Mouse (Mus musculus) kidney, embryonic 15.5 days (tissue): ENCODE measurements around the gene Pkn1. TPM values are rescaled to one million over a fixed set of nuclear protein-coding genes. Genes with fewer than 3 reads are reported as not detected.

Experiments used
- ATAC-seq: fragments of 200-750 bp; cut with Nextera tagmentation; replicated peaks from 2 replicates; pipeline ENCODE4 v1.8.0; 2017; ENCODE audit warnings: moderate TSS enrichment; ENCODE audit not compliant: low FRiP score
- H3K27ac ChIP-seq: fragments of 300-500 bp; sonication (generic); 2 replicates; pipeline ENCODE4 v1.5.1; 2015; ENCODE audit warnings: mild to moderate bottlenecking, inconsistent platforms
- H3K27me3 ChIP-seq: fragments of 300-500 bp; sonication (generic); 2 replicates; pipeline ENCODE4 v1.6.1; 2015; ENCODE audit warnings: inconsistent platforms
- H3K36me3 ChIP-seq: fragments of 300-500 bp; sonication (generic); 2 replicates; pipeline ENCODE4 v1.6.1; 2015; ENCODE audit warnings: inconsistent platforms
- H3K4me1 ChIP-seq: fragments of 300-500 bp; sonication (generic); 2 replicates; pipeline ENCODE4 v1.6.1; 2015; ENCODE audit warnings: inconsistent platforms
- H3K4me2 ChIP-seq: fragments of 300-500 bp; sonication (generic); 2 replicates; pipeline ENCODE4 v1.6.1; 2015; ENCODE audit warnings: moderate library complexity, mild to moderate bottlenecking, inconsistent platforms
- H3K4me3 ChIP-seq: fragments of 300-500 bp; sonication (generic); replicated peaks from 2 replicates; pipeline ENCODE4 v1.5.1; 2015; ENCODE audit warnings: mild to moderate bottlenecking, inconsistent platforms
- H3K9ac ChIP-seq: fragments of 300-500 bp; sonication (generic); 2 replicates; pipeline ENCODE4 v1.6.1; 2015; ENCODE audit warnings: mild to moderate bottlenecking, inconsistent platforms
- H3K9me3 ChIP-seq: fragments of 300-500 bp; sonication (generic); replicated peaks from 2 replicates; pipeline ENCODE4 v1.6.1; 2016; ENCODE audit warnings: inconsistent platforms
- WGBS: fragments of 180-500 bp; shearing (Covaris S2); methylation state at CpG from one replicate; pipeline ENCODE4 v1.1.7; 2015; ENCODE audit warnings: mixed read lengths; 5-methylcytosine and 5-hydroxymethylcytosine counted together
- polyA plus RNA-seq: library from polyadenylated mRNA; unstranded; fragments of >200 nt; fragmentation: Nextera tagmentation; extraction: Ambion mirVana; gene quantifications from 2 replicates; pipeline ENCODE4 v1.2.1, GENCODE M21; 2015

Gene Pkn1
- polyA plus RNA-seq, 1 experiment from 2014 or later, result 34.6 TPM

- peak overlapping the region; percentile 89 for H3K27ac ChIP-seq
- no peaks in the 10 kb centered on the region for H3K9me3 ChIP-seq
- 0 out of 2 replicates have a peak, but pooled peaks have one; percentile 1 for ATAC-seq
- no peaks in the 10 kb centered on the region for H3K27me3 ChIP-seq
- 33% methylated on average over 19 of the region's 19 CpGs for WGBS
- H3K4me1 ChIP-seq, result peaks cover 66% of the 10 kb centered on the region
- H3K9ac ChIP-seq, result peak overlapping the region; percentile 86; the same call in 1 of the 2 replicates
- peak overlapping the region; percentile 74 for H3K4me3 ChIP-seq
- peak overlapping the region; percentile 76 for H3K4me2 ChIP-seq
- peaks cover 4% of the 10 kb centered on the region for H3K36me3 ChIP-seq
These were observed 1.4 kb downstream of the Pkn1 start for GRCm38 (mm10) chr8:83697374-83698220.

- H3K27ac ChIP-seq, result peak overlapping the region; percentile 42; the same call in 1 of the 2 replicates
- H3K4me1 ChIP-seq, result peaks cover 62% of the 10 kb centered on the region
- H3K9me3 ChIP-seq, result no peaks in the 10 kb centered on the region
- no peak for ATAC-seq
- H3K27me3 ChIP-seq, result no peaks in the 10 kb centered on the region
- 81% methylated on average over 8 of the region's 17 CpGs for WGBS
- no peak overlapping the region for H3K4me3 ChIP-seq
- no peak overlapping the region for H3K9ac ChIP-seq
- peaks cover 25% of the 10 kb centered on the region for H3K36me3 ChIP-seq
- no peak overlapping the region for H3K4me2 ChIP-seq
These were observed 3.5 kb downstream of the Pkn1 start for GRCm38 (mm10) chr8:83695351-83696106.

GRCm38 (mm10) chr8:83694369-83695160, 4.4 kb downstream of the Pkn1 start:
- Histone ChIP-seq H3K27me3 (no peaks in the 10 kb centered on the region), H3K4me2 (no peak overlapping the region), H3K27ac (peak overlapping the region; percentile 42), H3K4me1 (peaks cover 52% of the 10 kb centered on the region), H3K9me3 (no peaks in the 10 kb centered on the region), H3K4me3 (no peak overlapping the region), H3K9ac (no peak overlapping the region), H3K36me3 (peaks cover 35% of the 10 kb centered on the region)
- no peak for ATAC-seq
- WGBS, result 72% methylated on average over 11 of the region's 11 CpGs

GRCm38 (mm10) chr8:83693609-83694236, 5.3 kb downstream of the Pkn1 start:
- Histone ChIP-seq H3K27me3 (no peaks in the 10 kb centered on the region), H3K4me3 (no peak overlapping the region), H3K9me3 (no peaks in the 10 kb centered on the region), H3K27ac (peak overlapping the region; percentile 42; the same call in 1 of the 2 replicates), H3K4me1 (peaks cover 47% of the 10 kb centered on the region), H3K36me3 (peaks cover 41% of the 10 kb centered on the region), H3K4me2 (no peak overlapping the region), H3K9ac (no peak overlapping the region)
- WGBS, result 80% methylated on average over 10 of the region's 10 CpGs
- ATAC-seq, result no peak

GRCm38 (mm10) chr8:83689264-83689663, 9.7 kb downstream of the Pkn1 start:
- no peaks in the 10 kb centered on the region for H3K9me3 ChIP-seq
- H3K27ac ChIP-seq, result no peak overlapping the region
- no peak overlapping the region for H3K4me2 ChIP-seq
- no peak overlapping the region for H3K9ac ChIP-seq
- peaks cover 7% of the 10 kb centered on the region for H3K4me1 ChIP-seq
- 93% methylated on average over 6 of the region's 6 CpGs for WGBS
- H3K36me3 ChIP-seq, result peaks cover 76% of the 10 kb centered on the region
- no peaks in the 10 kb centered on the region for H3K27me3 ChIP-seq
- no peak for ATAC-seq
- no peak overlapping the region for H3K4me3 ChIP-seq

GRCm38 (mm10) chr8:83684517-83684916, 14.5 kb downstream of the Pkn1 start:
- Histone ChIP-seq H3K4me3 (no peak overlapping the region), H3K36me3 (peaks cover 80% of the 10 kb centered on the region), H3K9ac (no peak overlapping the region), H3K27me3 (no peaks in the 10 kb centered on the region), H3K4me2 (no peak overlapping the region), H3K27ac (no peak overlapping the region), H3K9me3 (no peaks in the 10 kb centered on the region), H3K4me1 (peaks cover 9% of the 10 kb centered on the region)
- 95% methylated on average over 9 of the region's 9 CpGs for WGBS
- no peak for ATAC-seq

GRCm38 (mm10) chr8:83681099-83681498, 17.9 kb downstream of the Pkn1 start:
- H3K27me3 ChIP-seq, result no peaks in the 10 kb centered on the region
- 12% methylated on average over 6 of the region's 6 CpGs for WGBS
- peak overlapping the region; percentile 26; the same call in 1 of the 2 replicates for H3K4me2 ChIP-seq
- H3K9me3 ChIP-seq, result no peaks in the 10 kb centered on the region
- peaks cover 89% of the 10 kb centered on the region for H3K36me3 ChIP-seq
- ATAC-seq, result peak; percentile 83
- peak overlapping the region; percentile 68 for H3K27ac ChIP-seq
- H3K4me1 ChIP-seq, result peaks cover 9% of the 10 kb centered on the region
- no peak overlapping the region; the same call in 1 of the 2 replicates for H3K9ac ChIP-seq
- H3K4me3 ChIP-seq, result no peak overlapping the region

- no peak overlapping the region for H3K9ac ChIP-seq
These were observed 18.4 kb downstream of the Pkn1 start for GRCm38 (mm10) chr8:83680603-83681002.

GRCm38 (mm10) chr8:83679866-83680265, 19.1 kb downstream of the Pkn1 start:
- no peaks in the 10 kb centered on the region for H3K9me3 ChIP-seq
- no peak overlapping the region for H3K27ac ChIP-seq
- ATAC-seq, result no peak
- H3K4me2 ChIP-seq, result no peak overlapping the region
- no peak overlapping the region for H3K9ac ChIP-seq
- H3K27me3 ChIP-seq, result no peaks in the 10 kb centered on the region
- peaks cover 9% of the 10 kb centered on the region for H3K4me1 ChIP-seq
- no peak overlapping the region for H3K4me3 ChIP-seq
- 93% methylated on average over 12 of the region's 12 CpGs for WGBS
- H3K36me3 ChIP-seq, result peaks cover 87% of the 10 kb centered on the region

More at GRCm38 (mm10) chr8:83680603-83681002, 18.4 kb downstream of the Pkn1 start:
- Histone ChIP-seq H3K4me3 (no peak overlapping the region), H3K4me1 (peaks cover 9% of the 10 kb centered on the region), H3K4me2 (peak overlapping the region; percentile 26; the same call in 1 of the 2 replicates), H3K27ac (peak overlapping the region; percentile 68), H3K36me3 (peaks cover 89% of the 10 kb centered on the region), H3K27me3 (no peaks in the 10 kb centered on the region), H3K9me3 (no peaks in the 10 kb centered on the region)
- 77% methylated on average over 5 of the region's 5 CpGs for WGBS
- ATAC-seq, result no peak

- Histone ChIP-seq H3K36me3 (peaks cover 95% of the 10 kb centered on the region), H3K27me3 (no peaks in the 10 kb centered on the region), H3K27ac (no peak overlapping the region), H3K9ac (no peak overlapping the region), H3K4me2 (no peak overlapping the region), H3K4me1 (peaks cover under 1% of the 10 kb centered on the region; the same call in 1 of the 2 replicates), H3K9me3 (no peaks in the 10 kb centered on the region), H3K4me3 (no peak overlapping the region)
- ATAC-seq, result no peak
- WGBS, result 92% methylated on average over 5 of the region's 5 CpGs
These were observed 24.5 kb downstream of the Pkn1 start for GRCm38 (mm10) chr8:83674497-83674896.

GRCm38 (mm10) chr8:83672936-83673335, 26.0 kb downstream of the Pkn1 start:
- Histone ChIP-seq H3K36me3 (peaks cover 84% of the 10 kb centered on the region), H3K4me1 (peaks cover 16% of the 10 kb centered on the region), H3K27ac (0 out of 2 replicates have a peak overlapping the region, but pooled peaks have one; percentile 23), H3K4me2 (no peak overlapping the region), H3K9ac (no peak overlapping the region), H3K9me3 (no peaks in the 10 kb centered on the region), H3K4me3 (no peak overlapping the region), H3K27me3 (0 out of 2 replicates have a peak, but pooled peaks cover 3% of the 10 kb centered on the region)
- 58% methylated on average over 5 of the region's 5 CpGs for WGBS
- ATAC-seq, result no peak
